Mouse (Mus musculus) right cerebral cortex, adult 2 months (tissue): ENCODE data around the gene Fastkd2.

ENCODE experiments used
- DNase-seq, 2 experiments: peaks; one replicate each; pipeline ENCODE4 v3.0.0; 2021 to 2022; ENCODE audit warnings: low spot score in 2 of 2

Gene Fastkd2

DNA sequence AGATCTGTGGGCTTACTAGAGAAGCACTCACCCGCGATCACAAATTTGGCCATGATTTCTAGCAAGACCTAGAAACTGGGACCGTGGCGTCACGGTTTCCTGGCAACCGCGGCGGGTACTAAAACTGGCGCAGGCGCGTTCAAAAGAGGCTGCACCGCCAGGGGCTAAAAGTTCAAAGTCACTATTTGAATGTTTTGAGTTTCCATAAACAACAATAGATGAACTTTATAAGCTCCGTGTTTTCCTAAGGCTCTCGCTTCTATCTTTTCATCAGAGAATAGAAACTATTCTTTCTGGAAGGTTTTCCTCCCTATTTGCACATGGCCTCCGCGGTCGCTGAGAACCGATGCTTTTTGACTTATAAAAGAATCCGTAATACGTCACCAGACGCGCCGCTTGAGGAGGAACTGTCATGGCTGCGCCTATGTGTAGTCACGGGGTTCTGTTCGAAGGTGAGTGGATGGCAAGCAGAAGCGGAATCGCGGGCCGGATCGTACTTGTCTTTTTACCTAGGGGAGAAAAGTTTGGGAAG, at the start of gene Fastkd2, which contains the start of gene Mdh1b:
Gene Fastkd2 (plus strand): TSS at position 375 of the 532 bp plus-strand sequence.
Gene Mdh1b (minus strand): TSS at position 79 of the 532 bp plus-strand sequence.
- DNase-seq = peak; percentile 93 to 94

DNA sequence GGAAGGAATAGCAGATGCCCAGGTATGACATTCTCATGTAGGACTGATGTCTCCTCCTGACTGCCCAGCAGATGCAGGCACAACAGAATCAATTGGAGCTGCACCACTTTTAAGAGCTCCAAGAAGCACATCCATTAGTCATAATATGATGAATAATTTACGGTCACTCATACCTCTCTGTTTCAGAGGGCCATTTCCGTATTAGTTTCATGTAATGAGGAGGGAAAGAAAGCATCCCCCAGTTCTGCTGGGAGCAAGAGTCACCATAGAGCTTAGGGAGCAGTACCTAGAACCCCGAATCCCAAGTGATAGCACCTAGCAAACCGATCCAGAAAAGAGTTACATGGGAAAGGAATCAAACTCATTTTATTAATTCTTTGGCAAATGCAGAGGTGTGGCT, 43.6 kb upstream of the Fastkd2 start, which contains the start of gene Dytn:
Gene Dytn (minus strand): TSS at position 101 of the 400 bp plus-strand sequence.
- no peak for DNase-seq

DNA sequence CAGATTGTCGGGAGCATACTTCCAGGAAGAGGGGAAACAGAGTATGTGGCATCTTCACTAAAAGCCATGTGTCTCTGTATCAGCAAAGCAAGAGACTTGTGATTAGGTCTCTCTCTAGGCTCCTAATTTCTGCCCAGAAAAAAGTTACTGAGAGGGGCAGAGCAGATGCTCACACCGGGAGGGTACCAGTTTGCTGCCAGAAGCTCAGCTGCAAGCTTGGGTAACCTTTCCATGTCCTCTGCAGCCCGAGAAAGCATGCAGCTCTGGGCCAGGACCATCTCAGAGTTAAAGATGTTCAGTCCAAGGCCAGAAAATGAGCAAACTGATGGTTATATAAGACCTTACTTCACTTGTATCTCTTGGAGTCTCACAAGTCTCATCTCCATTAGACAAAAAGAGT, 33.6 kb upstream of the Fastkd2 start:
- DNase-seq = no peak

DNA sequence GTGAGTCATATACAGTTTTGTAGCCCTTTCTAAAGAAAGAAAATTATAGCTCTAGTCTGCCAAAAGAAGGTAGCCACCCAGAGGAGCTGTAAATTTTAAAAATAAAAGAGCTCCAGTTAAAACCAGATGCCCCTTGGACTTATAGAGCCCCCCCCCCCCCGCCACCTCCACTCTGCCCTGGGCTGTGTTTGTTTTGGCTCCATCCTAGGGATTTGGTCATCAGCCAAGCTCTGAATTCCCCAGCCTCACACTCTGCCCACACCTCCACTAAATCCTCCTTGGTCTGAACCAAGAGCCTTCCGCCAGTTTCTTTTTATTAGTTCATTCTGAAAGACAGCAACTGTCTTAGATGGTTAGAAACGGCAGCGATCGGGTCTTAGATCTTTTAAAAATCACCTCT, 24.7 kb upstream of the Fastkd2 start:
- DNase-seq = no peak

DNA sequence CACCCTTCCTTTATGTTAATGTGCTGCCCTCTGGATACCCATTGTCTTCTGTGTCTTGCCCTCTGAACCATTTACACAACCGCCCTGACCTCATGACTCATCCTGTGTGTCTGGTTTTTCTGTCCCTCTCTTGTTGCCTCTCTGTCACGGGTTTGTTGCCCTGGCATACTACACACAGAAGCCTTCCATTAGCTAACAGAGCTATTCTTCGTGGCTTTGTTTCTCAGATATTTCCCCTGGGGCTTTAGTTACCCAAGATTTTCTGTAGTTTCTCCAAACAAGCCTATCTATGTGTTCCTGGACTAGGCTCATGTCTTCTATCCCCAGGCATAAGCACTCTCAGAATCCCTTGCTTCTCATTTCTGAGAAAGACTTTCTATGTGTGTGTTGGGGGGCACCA, 21.5 kb upstream of the Fastkd2 start:
- DNase-seq = no peak

DNA sequence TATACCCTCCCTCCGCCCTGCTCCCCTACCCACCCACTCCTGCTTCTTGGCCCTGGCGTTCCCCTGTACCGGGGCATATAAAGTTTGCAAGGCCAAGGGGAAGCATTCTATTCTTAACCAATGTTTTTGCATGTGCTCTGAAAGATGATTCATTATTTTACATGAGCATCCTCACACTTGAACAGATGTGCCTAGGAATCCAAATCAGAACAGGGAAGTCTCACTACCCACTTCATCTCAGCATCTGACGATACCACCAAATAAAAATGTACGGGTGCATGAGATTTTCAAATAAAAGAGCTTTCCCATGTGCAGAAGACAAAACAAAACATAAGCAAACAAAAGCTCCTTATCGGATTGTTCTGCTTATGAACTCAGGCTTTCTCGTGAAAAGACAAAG, 10.3 kb upstream of the Fastkd2 start:
- DNase-seq = peak; percentile 14 to 20

DNA sequence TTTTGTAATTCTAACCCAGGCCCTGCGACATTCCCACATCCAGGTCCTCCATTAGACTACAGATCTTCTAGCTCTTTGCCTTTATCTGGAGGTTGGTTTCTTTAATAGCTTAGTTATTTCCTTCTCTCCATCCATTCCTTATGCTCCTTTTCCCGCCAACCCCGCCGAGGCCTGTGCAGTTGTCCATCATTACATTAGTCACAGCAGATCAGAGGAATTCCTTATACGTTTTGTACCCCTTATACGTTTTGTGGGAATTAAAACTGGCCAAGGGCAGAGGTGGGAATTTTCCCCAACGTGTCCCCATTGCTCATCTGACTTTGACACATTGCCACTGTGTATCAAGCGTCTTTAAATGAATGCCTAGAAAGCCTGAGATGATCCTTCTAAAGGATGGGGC, 618 bp upstream of the Fastkd2 start:
- no peak for DNase-seq

DNA sequence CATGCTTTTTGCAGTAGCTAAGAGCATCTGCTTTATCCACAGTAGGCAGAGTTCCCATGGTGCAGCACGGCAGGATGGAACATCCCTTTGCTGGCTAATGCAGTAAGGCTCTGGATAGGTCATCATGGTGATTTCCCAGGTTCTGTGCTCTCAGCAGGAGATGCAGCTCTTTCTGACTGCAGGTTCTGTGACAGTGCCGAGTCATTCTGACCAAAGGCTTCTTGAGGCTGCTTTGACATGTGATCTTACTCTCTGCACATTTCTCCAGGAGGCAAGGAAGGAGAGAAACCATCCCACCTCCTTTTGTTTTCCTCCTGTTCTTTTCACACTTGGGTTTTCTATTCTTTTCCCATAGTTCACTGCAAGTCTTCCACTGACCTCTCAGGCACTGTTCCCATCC, 25.6 kb downstream of the Fastkd2 start:
- DNase-seq = no peak

DNA sequence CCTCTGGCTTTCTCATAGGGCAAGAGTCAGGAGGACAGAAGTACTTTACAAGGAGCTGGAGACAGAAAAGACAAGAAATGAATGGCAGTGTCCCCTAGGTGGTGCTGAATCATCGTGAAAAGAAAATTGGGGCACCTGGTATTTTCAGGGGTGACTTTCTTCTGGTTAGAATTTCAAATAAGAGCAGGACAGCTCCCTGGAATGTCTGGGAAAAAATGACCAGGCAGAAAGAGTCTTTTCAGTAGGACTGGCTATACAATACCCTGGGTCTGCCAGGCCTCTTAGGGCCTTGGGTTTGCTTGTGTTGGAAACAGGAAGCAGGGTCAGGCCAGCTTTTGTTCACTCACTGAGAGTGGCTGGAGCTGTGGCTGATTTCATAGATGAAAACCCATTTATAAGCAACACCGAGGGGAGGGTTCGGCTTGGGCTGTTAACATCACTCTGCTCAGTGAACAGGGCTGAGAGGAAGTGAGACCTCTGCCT, 32.8 kb downstream of the Fastkd2 start:
- peak; percentile 67 to 82 for DNase-seq

DNA sequence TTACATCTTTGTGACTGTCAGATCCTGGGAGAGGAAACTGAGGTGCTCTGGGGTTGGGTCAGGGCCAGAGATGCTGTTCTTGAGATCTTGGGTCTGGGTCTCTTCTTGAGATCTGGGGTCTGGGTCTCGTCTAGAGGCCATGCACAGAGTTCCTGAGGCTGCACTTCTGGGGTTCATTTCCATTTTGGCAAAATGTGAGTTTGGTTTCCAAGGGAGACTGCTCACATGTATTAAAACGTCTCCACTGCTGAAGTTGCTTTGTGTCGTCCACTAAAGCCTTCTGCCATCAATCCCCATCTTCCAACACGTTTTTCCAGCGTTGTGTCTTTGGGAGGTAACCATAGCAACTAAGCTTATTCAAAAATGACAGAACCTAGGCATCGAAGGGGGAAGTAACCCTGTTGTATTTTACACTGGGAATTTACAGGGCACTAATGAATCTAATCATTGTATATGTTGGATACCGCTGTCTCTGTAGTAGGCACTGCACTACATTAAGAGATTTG, 33.5 kb downstream of the Fastkd2 start:
- no peak for DNase-seq

DNA sequence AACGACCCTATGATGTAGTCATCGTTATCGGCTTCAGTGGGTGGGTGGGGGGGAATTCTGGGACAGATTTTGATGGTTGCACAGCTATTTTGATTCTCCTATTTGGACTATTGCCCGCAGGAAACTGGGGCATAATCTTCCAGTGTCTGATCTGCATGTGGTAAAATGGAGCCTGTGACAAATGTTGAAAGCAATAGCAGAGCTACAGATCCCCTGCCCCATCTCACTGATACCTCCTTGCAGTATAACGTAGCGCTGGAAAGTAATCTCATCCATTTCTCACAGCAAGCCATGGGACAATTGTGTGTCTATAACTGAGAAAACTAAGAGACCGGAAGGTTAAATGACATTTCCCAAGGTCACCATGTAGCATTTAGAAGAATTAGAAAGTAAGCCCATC, 34.0 kb downstream of the Fastkd2 start:
- DNase-seq = no peak

DNA sequence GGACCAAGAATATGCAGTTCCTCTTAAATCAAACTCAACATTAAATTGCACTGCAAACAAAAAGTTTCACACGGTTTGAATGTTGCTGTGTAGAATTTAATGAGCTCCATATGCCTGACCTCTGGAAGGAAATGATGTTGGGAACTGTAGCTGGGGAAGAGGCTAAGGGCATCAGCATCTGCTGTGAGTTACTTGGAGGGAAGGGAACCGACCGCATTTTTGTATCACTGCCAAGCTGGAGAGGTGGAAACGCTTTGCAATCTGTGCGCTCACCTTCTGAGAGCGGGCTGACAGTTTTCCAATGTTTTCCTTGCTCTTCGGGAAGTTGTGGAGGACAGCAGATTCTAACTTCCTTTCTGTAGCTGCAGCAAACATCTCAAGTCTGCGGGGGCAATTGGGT, 37.7 kb downstream of the Fastkd2 start:
- DNase-seq = no peak

DNA sequence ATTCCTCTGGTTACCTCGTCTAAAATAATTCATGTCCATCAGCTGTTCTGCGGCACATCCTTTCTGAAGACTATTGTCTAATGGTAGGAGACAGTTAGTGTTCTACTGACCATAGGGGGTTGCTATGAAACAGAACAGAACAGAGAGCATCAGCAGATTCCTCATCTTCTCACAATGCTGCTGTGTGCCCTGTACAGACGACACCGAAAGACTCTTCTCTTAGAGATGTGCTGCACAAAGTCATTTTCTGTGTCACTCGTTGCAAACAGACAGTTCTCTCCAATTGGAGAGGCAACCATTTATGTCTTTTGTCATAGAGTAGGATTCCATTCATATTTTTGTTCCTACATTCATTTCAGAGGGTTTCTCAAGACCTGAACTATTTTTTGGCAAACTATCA, 38.8 kb downstream of the Fastkd2 start, which contains the start of gene 4933402D24Rik:
Gene 4933402D24Rik (minus strand): TSS at position 101 of the 400 bp plus-strand sequence.
- no peak for DNase-seq

DNA sequence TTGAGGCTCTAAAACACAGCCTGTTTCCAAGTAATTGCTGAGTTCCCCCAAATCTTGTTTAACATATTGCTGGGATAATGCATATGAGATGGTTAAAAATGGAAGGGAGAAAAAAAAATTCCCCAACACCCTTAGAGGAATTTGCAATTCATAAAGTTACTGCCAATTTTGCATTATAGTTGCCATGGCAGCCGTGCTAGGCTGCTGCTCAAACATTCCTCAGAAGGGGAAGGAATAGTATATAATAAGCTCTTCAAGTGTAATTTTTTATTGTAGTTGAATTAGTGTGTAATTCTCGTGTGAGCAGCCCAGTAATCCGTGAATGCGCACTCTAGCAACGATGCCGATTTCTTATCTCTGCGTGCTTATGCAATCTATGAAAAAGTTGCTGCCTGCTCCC, 39.9 kb downstream of the Fastkd2 start:
- peak; percentile 44 to 47 for DNase-seq

DNA sequence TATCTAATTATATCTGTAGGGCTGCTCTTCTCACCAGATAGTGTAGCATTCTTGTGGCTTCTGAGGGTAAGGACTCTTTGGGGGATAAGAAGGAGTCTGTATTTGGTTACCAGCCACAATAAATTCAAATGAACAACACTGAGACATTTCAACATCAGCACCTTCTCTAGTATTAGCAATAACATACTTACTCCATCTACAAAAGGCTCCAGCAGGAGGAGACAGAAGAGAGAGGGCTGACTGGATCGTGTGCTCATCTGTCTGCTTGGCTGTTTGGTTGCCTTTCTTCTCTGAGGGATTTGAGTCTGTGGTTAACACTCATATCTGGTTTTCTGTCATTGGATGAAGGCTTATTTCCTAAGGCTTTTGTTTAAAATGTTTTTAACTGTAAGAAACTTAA, 46.0 kb downstream of the Fastkd2 start:
- no peak for DNase-seq

DNA sequence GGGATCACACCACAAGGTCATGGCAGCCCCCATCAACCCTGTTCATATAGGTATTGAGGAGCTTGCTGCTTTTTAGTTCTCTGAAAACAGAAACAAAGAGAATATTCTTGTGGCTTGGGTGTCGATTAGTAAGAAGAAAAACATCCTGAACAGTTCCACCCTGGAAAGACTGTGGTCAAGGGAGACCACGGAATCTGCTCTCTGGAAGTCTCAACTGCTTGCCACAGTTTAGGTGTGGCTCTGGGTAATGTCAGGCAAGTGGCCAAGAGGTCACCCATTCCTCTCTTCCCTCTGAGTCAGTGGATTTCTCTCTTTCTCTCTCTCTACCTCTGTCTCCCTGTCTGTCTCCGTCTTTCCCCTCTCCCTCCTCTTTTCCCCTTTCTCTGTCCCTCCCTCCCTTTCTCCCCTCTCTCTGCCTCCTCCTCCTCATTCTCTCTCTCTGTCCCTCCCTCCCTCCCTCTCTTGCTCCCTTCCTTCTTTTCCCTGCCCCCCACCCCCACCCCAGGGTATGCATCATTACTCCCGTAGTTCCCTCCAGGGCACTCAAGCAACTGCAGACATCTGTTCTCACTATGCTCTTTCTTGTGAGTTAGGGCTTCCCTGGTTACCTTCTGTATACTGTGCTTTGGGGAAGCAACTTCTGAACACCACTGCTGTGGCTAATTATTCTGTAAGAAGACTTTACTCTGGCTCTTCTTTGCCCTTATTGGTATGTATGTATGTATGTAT, 46.7 kb downstream of the Fastkd2 start:
- DNase-seq = no peak

DNA sequence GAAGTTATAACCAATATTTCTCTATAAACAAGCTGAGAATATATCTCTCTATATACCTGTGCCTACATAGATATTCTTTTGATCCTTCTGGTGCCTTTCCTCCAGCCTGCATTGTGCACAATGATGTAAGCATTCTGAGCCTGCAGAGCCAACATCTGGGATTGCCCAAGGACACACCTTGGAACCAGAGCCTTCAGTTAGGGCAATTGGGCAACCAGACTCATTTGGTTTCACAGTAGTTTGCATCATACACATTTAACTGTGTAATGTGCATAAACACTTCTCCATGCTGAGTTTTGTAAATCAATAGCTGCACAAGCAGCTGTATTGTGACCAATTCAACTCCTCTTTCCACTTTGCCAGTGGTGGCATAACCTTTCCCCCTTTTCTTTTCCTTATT, 63.9 kb downstream of the Fastkd2 start:
- no peak for DNase-seq
